Mouse (Mus musculus) MEL (cell line): ENCODE results near the gene Siglecg. TPM values are rescaled to one million over a fixed set of nuclear protein-coding genes. Genes with fewer than 3 reads are reported as not detected.

ENCODE experiments used
- DNase-seq: peaks from one replicate; pipeline ENCODE4 v3.0.0; 2011; ENCODE audit warnings: low read depth, low spot score
- H3K27ac ChIP-seq: 2 replicates; pipeline ENCODE4 v1.5.1; 2012; ENCODE audit warnings: low read depth, mild to moderate bottlenecking, control low read depth, low read length, moderate library complexity; ENCODE audit not compliant: control insufficient read depth
- H3K27me3 ChIP-seq, 2 experiments: fragments of 150-350 bp in 1 of 2; sonication (generic) in 1 of 2; 2 replicates each; pipeline ENCODE4 v1.6.1; 2012; ENCODE audit warnings: low read length in 2 of 2, mild to moderate bottlenecking in 2 of 2, improper control_type of control experiment in 1 of 2, moderate library complexity in 1 of 2; ENCODE audit not compliant: insufficient read depth in 2 of 2, control insufficient read depth in 1 of 2
- H3K36me3 ChIP-seq, 2 experiments: 2 replicates each; pipeline ENCODE4 v1.6.1; 2012 to 2014; ENCODE audit warnings: low read length in 2 of 2, improper control_type of control experiment in 1 of 2, inconsistent platforms in 1 of 2, mild to moderate bottlenecking in 1 of 2; ENCODE audit not compliant: insufficient read depth in 2 of 2, control insufficient read depth in 1 of 2
- H3K4me1 ChIP-seq, 2 experiments: fragments of 150-350 bp in 1 of 2; sonication (generic) in 1 of 2; 2 replicates each; pipeline ENCODE4 v1.6.1; 2012; ENCODE audit warnings: low read length in 2 of 2, improper control_type of control experiment in 1 of 2, mild to moderate bottlenecking in 1 of 2; ENCODE audit not compliant: insufficient read depth in 2 of 2, control insufficient read depth in 1 of 2
- H3K4me3 ChIP-seq, 2 experiments: fragments of 150-350 bp in 1 of 2; sonication (generic) in 1 of 2; 2 replicates each; pipeline ENCODE4 v1.5.1; 2012; ENCODE audit warnings: low read depth in 2 of 2, low read length in 2 of 2, mild to moderate bottlenecking in 2 of 2, moderate library complexity in 2 of 2, control low read depth in 1 of 2, improper control_type of control experiment in 1 of 2; ENCODE audit not compliant: control insufficient read depth in 1 of 2, insufficient read depth in 1 of 2
- H3K79me2 ChIP-seq: 2 replicates; pipeline ENCODE4 v1.6.1; 2012; ENCODE audit warnings: mild to moderate bottlenecking, low read length, moderate library complexity; ENCODE audit not compliant: control insufficient read depth, poor library complexity, insufficient read depth
- H3K9ac ChIP-seq: 2 replicates; pipeline ENCODE4 v1.6.1; 2012; ENCODE audit warnings: low read depth, mild to moderate bottlenecking, control low read depth, low read length, moderate library complexity; ENCODE audit not compliant: control insufficient read depth, poor library complexity, severe bottlenecking
- H3K9me3 ChIP-seq: fragments of 150-350 bp; sonication (generic); replicated peaks from 2 replicates; pipeline ENCODE4 v1.6.1; 2012; ENCODE audit warnings: mild to moderate bottlenecking, low read length, improper control_type of control experiment, moderate library complexity; ENCODE audit not compliant: insufficient read depth
- BHLHE40 ChIP-seq: IDR thresholded peaks from 2 replicates; pipeline ENCODE4 v1.6.1; 2012; ENCODE audit warnings: low read depth, mild to moderate bottlenecking, inconsistent platforms, low read length, improper control_type of control experiment, borderline replicate concordance
- CHD1 ChIP-seq: IDR thresholded peaks from 2 replicates; pipeline ENCODE4 v1.6.1; 2012; ENCODE audit warnings: low read depth, mild to moderate bottlenecking, inconsistent platforms, low read length, improper control_type of control experiment
- CHD2 ChIP-seq: IDR thresholded peaks from 2 replicates; pipeline ENCODE4 v1.6.1; 2011; ENCODE audit warnings: low read length, improper control_type of control experiment
- CTCF ChIP-seq, 3 experiments: IDR thresholded peaks in 2 of 3; conservative IDR thresholded peaks in 1 of 3; 2 replicates each; pipeline ENCODE4 v1.5.1; 2011 to 2012; ENCODE audit warnings: low read length in 3 of 3, low read depth in 2 of 3, mild to moderate bottlenecking in 2 of 3, improper control_type of control experiment in 1 of 3, inconsistent platforms in 1 of 3, mixed read lengths in 1 of 3, moderate library complexity in 1 of 3; ENCODE audit not compliant: control insufficient read depth in 1 of 3, insufficient read depth in 1 of 3, poor library complexity in 1 of 3, severe bottlenecking in 1 of 3
- ETS1 ChIP-seq: IDR thresholded peaks from 2 replicates; pipeline ENCODE4 v1.6.1; 2012; ENCODE audit warnings: low read depth, mild to moderate bottlenecking, inconsistent platforms, low read length, improper control_type of control experiment, moderate library complexity
- HCFC1 ChIP-seq: IDR thresholded peaks from 2 replicates; pipeline ENCODE4 v1.6.1; 2012; ENCODE audit warnings: low read depth, mild to moderate bottlenecking, inconsistent platforms, low read length, improper control_type of control experiment, moderate library complexity
- KAT2A ChIP-seq: conservative IDR thresholded peaks from 2 replicates; pipeline ENCODE4 v1.6.1; 2012; ENCODE audit warnings: low read depth, low read length, improper control_type of control experiment, inconsistent platforms
- MXI1 ChIP-seq: IDR thresholded peaks from 2 replicates; pipeline ENCODE4 v1.6.1; 2011; ENCODE audit warnings: mild to moderate bottlenecking, low read depth, low read length, improper control_type of control experiment
- MYB ChIP-seq: IDR thresholded peaks from 2 replicates; pipeline ENCODE4 v1.6.1; 2011; ENCODE audit warnings: mild to moderate bottlenecking, low read depth, low read length, improper control_type of control experiment
- NELFE ChIP-seq: IDR thresholded peaks from 2 replicates; pipeline ENCODE4 v1.6.1; 2011; ENCODE audit warnings: low read depth, low read length, improper control_type of control experiment
- POLR2AphosphoS2 ChIP-seq: IDR thresholded peaks from 2 replicates; pipeline ENCODE4 v1.6.1; 2011; ENCODE audit warnings: low read length, improper control_type of control experiment
- SMC3 ChIP-seq: IDR thresholded peaks from 2 replicates; pipeline ENCODE4 v1.6.1; 2011; ENCODE audit warnings: low read depth, low read length, improper control_type of control experiment
- USF1 ChIP-seq: IDR thresholded peaks from 2 replicates; pipeline ENCODE4 v1.6.1; 2014; ENCODE audit warnings: low read depth, mild to moderate bottlenecking, inconsistent platforms, low read length, improper control_type of control experiment, moderate library complexity
- ZC3H11A ChIP-seq: IDR thresholded peaks from 2 replicates; pipeline ENCODE4 v1.6.1; 2012; ENCODE audit warnings: low read depth, mild to moderate bottlenecking, inconsistent platforms, low read length, improper control_type of control experiment
- ZKSCAN1 ChIP-seq: IDR thresholded peaks from 2 replicates; pipeline ENCODE4 v1.6.1; 2012; ENCODE audit warnings: low read depth, mild to moderate bottlenecking, inconsistent platforms, low read length, improper control_type of control experiment, moderate library complexity
- ZNF384 ChIP-seq: IDR thresholded peaks from 2 replicates; pipeline ENCODE4 v1.6.1; 2012; ENCODE audit warnings: low read depth, mild to moderate bottlenecking, inconsistent platforms, low read length, improper control_type of control experiment
- polyA plus RNA-seq, 2 experiments: library from polyadenylated mRNA; stranded (reverse) in 1 of 2; unstranded in 1 of 2; fragments of >175 nt in 1 of 2; fragments of >200 nt in 1 of 2; gene quantifications; 2 replicates each; pipeline versions ENCODE4 v1.2.1 to v1.2.4; 2012; ENCODE audit warnings: low replicate concordance in 2 of 2, low read depth in 1 of 2; ENCODE audit not compliant: insufficient read length in 2 of 2, insufficient read depth in 1 of 2, missing spikeins in 1 of 2
- total RNA-seq: library from RNA; depleted of rRNA; stranded (reverse); fragments of 300-350 nt; gene quantifications from 2 replicates; pipeline ENCODE4 v1.2.3, GENCODE M21; 2012

Siglecg gene
- total and polyA plus RNA-seq, 3 experiments, result not detected

DNA sequence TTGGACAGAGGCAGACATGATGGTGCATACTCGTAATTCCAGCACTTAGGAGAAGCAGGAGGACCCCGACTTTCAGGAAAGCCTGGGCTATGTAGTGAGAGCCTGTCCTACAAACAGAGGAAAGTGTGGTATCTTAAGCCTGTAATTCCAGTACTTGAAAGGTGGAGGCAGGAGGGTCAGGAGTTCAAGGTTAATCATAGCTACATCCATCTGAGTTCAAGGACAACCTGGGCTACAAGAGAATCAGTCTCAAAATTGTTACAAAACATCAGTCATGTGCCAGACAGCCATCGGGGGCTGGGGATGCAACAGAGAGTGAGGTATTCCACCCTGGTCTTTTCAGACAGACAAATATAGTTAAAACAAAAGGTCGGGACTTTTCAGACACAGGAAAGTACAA is 24.9 kb downstream of the Siglecg start:
- Histone ChIP-seq H3K27me3 (peaks cover 0 to 3% of the 10 kb centered on the region in 2 experiments; a peak in 2 of 4 replicates), H3K27ac (no peak overlapping the region), H3K9ac (no peak overlapping the region), H3K9me3 (no peaks in the 10 kb centered on the region), H3K4me1 (no peaks in the 10 kb centered on the region), H3K4me3 (no peak overlapping the region), H3K36me3 (no peaks in the 10 kb centered on the region), H3K79me2 (no peaks in the 10 kb centered on the region)
- no peak for DNase-seq
- TF ChIP-seq MYB, result no peak

DNA sequence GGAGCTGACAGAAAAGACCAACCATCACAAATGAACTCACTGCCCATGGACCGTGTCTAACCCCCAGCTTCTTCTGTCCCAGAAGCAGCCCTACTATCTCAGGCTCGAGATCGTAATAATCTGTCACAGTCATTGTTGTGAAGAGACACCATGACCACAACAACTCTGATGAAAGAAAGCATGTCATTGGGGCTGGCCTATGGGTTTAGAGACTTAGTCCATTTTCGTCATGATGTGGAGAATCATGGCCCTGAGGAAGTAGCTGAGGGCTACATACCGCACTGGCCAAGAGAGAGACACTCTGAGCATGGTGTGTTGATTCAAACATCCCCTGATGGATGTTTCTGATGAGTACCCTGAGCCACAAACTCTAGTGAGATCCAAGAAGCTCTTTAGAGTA is 26.7 kb downstream of the Siglecg start:
- no peak for TF ChIP-seq HCFC1
- no peak for TF ChIP-seq POLR2AphosphoS2
- no peak for TF ChIP-seq CTCF (IDR thresholded peaks at IDR 0.05 in 2 of 3, conservative IDR thresholded peaks at IDR 0.05 in 1 of 3; ENCODE audit: control insufficient read depth in 1 of 3, insufficient read depth in 1 of 3, low read depth in 2 of 3, low read length in 3 of 3, poor library complexity in 1 of 3, severe bottlenecking in 1 of 3)
- no peak for TF ChIP-seq ZNF384
- no peak for TF ChIP-seq KAT2A
- no peak for TF ChIP-seq SMC3
- no peak for TF ChIP-seq ZKSCAN1
- no peak for TF ChIP-seq CHD1
- TF ChIP-seq CHD2, result no peak
- no peak for TF ChIP-seq MYB
- TF ChIP-seq NELFE, result no peak
- TF ChIP-seq MXI1, result no peak
- no peak for TF ChIP-seq ETS1
- no peak for TF ChIP-seq BHLHE40
- no peak for TF ChIP-seq ZC3H11A
- TF ChIP-seq USF1, result no peak
- no peak for DNase-seq
- H3K9ac ChIP-seq, result no peak overlapping the region
- no peaks in the 10 kb centered on the region for H3K79me2 ChIP-seq
- H3K36me3 ChIP-seq, result no peaks in the 10 kb centered on the region
- no peak overlapping the region for H3K4me3 ChIP-seq
- H3K27ac ChIP-seq, result no peak overlapping the region
- no peaks in the 10 kb centered on the region for H3K9me3 ChIP-seq
- H3K27me3 ChIP-seq, result peaks cover 0 to 3% of the 10 kb centered on the region in 2 experiments; a peak in 2 of 4 replicates
- no peaks in the 10 kb centered on the region for H3K4me1 ChIP-seq
